Mouse (Mus musculus) intestine, postnatal 0 days (tissue): ENCODE data around the gene Slfn8. TPM values are rescaled to one million over a fixed set of nuclear protein-coding genes. Genes with fewer than 3 reads are reported as not detected.
"Not testable (repeated sequence)": the region's sequence is repeated elsewhere in the genome, so short reads cannot be mapped to it uniquely, and the experiment has no call there.

ENCODE experiments used
- ATAC-seq: fragments of 200-750 bp; cut with Nextera tagmentation; 2 replicates; pipeline ENCODE4 v1.8.0; 2017; ENCODE audit warnings: mild to moderate bottlenecking, moderate TSS enrichment, moderate library complexity
- H3K27ac ChIP-seq: fragments of 300-500 bp; sonication (generic); 2 replicates; pipeline ENCODE4 v1.5.1; 2014; ENCODE audit warnings: mild to moderate bottlenecking, low read depth, low read length, moderate library complexity
- H3K27me3 ChIP-seq: fragments of 300-500 bp; sonication (generic); replicated peaks from 2 replicates; pipeline ENCODE4 v1.6.1; 2014; ENCODE audit warnings: low read length, mixed read lengths; ENCODE audit not compliant: control insufficient read depth, insufficient read depth
- H3K36me3 ChIP-seq: fragments of 300-500 bp; sonication (generic); 2 replicates; pipeline ENCODE4 v1.6.1; 2014; ENCODE audit warnings: mild to moderate bottlenecking, moderate library complexity; ENCODE audit not compliant: control insufficient read depth, insufficient read depth
- H3K4me1 ChIP-seq: fragments of 300-500 bp; sonication (generic); replicated peaks from 2 replicates; pipeline ENCODE4 v1.6.1; 2014; ENCODE audit warnings: antibody characterized with exemption, low read length, mixed read lengths; ENCODE audit not compliant: control insufficient read depth, insufficient read depth
- H3K4me2 ChIP-seq: fragments of 300-500 bp; sonication (generic); replicated peaks from 2 replicates; pipeline ENCODE4 v1.6.1; 2014; ENCODE audit warnings: low read depth, mild to moderate bottlenecking, moderate library complexity
- H3K4me3 ChIP-seq: fragments of 300-500 bp; sonication (generic); 2 replicates; pipeline ENCODE4 v1.5.1; 2014; ENCODE audit warnings: low read depth, low read length
- H3K9ac ChIP-seq: fragments of 300-500 bp; sonication (generic); 2 replicates; pipeline ENCODE4 v1.6.1; 2014; ENCODE audit warnings: mild to moderate bottlenecking, low read depth, low read length
- H3K9me3 ChIP-seq: fragments of 300-500 bp; sonication (generic); 2 replicates; pipeline ENCODE4 v1.6.1; 2016; ENCODE audit warnings: mixed run types; ENCODE audit not compliant: control insufficient read depth
- CTCF ChIP-seq: sonication (generic); IDR thresholded peaks from 2 replicates; pipeline ENCODE4 v1.5.1; 2016; ENCODE audit warnings: low read depth, mild to moderate bottlenecking, control low read depth, antibody characterized with exemption, moderate library complexity
- WGBS: fragments of 180-500 bp; shearing (Covaris S2); extraction: QIAGEN DNeasy Blood & Tissue Kit; methylation state at CpG from one replicate; pipeline ENCODE4 v1.1.7; 2014; 5-methylcytosine and 5-hydroxymethylcytosine counted together
- polyA plus RNA-seq: library from polyadenylated mRNA; unstranded; fragments of >200 nt; fragmentation: Nextera tagmentation; extraction: Ambion mirVana; gene quantifications from 2 replicates; pipeline ENCODE4 v1.2.1, GENCODE M21; 2015

The Slfn8 gene
- polyA plus RNA-seq, 1 experiment from 2014 or later = 0.30 TPM

DNA sequence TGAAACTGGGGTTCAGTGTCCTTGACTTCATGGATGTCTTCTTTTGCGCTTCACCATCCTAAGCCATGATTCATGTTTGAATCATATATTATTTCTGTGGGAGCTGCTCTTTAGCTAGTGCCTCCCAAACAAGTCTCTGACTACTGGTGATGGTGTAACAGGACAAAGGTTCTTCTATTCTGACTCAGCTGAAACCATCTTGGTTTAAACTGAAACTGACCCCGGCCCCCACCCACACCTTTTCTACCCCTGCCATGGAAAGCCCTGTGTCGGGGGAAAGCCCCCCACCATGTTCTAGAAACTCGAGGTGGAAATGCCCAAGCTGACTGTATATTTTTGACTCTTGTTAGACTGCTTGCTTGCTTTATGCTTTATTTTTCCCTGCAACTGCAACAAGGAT is 23.3 kb upstream of the Slfn8 start:
- no peaks in the 10 kb centered on the region for H3K36me3 ChIP-seq
- no peak for TF ChIP-seq CTCF
- no peaks in the 10 kb centered on the region for H3K9me3 ChIP-seq
- H3K4me1 ChIP-seq = no peaks in the 10 kb centered on the region
- H3K27ac ChIP-seq = no peak overlapping the region
- H3K4me2 ChIP-seq = no peak overlapping the region
- WGBS = 76% methylated on average over 4 of the region's 4 CpGs
- no peak for ATAC-seq
- no peak overlapping the region for H3K9ac ChIP-seq
- H3K4me3 ChIP-seq = no peak overlapping the region
- no peaks in the 10 kb centered on the region for H3K27me3 ChIP-seq

GRCm38 (mm10) chr11:83041000-83041399 is 20.4 kb upstream of the Slfn8 start:
- H3K4me1 ChIP-seq = no peaks in the 10 kb centered on the region
- no peak overlapping the region for H3K4me3 ChIP-seq
- no peak overlapping the region for H3K9ac ChIP-seq
- H3K9me3 ChIP-seq = no peaks in the 10 kb centered on the region
- no peak overlapping the region for H3K4me2 ChIP-seq
- TF ChIP-seq CTCF = no peak
- no peak overlapping the region for H3K27ac ChIP-seq
- H3K27me3 ChIP-seq = no peaks in the 10 kb centered on the region
- no peaks in the 10 kb centered on the region for H3K36me3 ChIP-seq
- ATAC-seq = no peak

DNA sequence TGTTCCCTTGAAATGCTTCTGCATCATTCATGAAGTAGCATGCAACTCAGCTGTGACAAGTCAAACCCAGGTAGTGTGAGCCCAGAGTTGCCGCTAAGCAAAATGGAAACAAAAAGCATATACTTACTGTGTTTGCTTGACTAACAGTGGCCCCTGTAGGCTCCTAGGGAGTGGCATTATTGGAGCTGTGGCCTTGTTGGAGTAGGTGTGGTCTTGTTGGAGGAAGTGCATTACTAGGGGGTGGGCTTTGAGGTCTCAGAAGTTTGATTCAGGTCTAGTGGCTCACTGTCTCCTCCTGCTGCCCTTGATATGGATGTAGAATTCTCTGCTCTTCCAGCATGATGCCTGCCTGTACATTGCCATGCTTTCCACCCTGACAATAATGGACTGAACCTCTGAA is 19.7 kb upstream of the Slfn8 start:
- Histone ChIP-seq H3K4me2 (peak overlapping the region; percentile 56), H3K4me3 (peak overlapping the region; percentile 16), H3K27me3 (no peaks in the 10 kb centered on the region), H3K4me1 (no peaks in the 10 kb centered on the region), H3K9me3 (no peaks in the 10 kb centered on the region), H3K27ac (no peak overlapping the region), H3K36me3 (no peaks in the 10 kb centered on the region), H3K9ac (no peak overlapping the region)
- peak; percentile 47 for TF ChIP-seq CTCF
- no peak for ATAC-seq
- 20% methylated on average over 1 of the region's 1 CpGs for WGBS

GRCm38 (mm10) chr11:83039796-83040195 is 19.2 kb upstream of the Slfn8 start:
- Histone ChIP-seq H3K36me3 (no peaks in the 10 kb centered on the region), H3K9ac (no peak overlapping the region), H3K27ac (no peak overlapping the region), H3K9me3 (no peaks in the 10 kb centered on the region), H3K4me3 (peak overlapping the region; percentile 16), H3K4me1 (no peaks in the 10 kb centered on the region), H3K4me2 (peak overlapping the region; percentile 56), H3K27me3 (no peaks in the 10 kb centered on the region)
- no peak for TF ChIP-seq CTCF
- WGBS = 15% methylated on average over 19 of the region's 19 CpGs
- ATAC-seq = no peak

- WGBS = 67% methylated on average over 1 of the region's 1 CpGs
- H3K27me3 ChIP-seq = no peaks in the 10 kb centered on the region
These were observed 18.5 kb upstream of the Slfn8 start for GRCm38 (mm10) chr11:83039156-83039555.

DNA sequence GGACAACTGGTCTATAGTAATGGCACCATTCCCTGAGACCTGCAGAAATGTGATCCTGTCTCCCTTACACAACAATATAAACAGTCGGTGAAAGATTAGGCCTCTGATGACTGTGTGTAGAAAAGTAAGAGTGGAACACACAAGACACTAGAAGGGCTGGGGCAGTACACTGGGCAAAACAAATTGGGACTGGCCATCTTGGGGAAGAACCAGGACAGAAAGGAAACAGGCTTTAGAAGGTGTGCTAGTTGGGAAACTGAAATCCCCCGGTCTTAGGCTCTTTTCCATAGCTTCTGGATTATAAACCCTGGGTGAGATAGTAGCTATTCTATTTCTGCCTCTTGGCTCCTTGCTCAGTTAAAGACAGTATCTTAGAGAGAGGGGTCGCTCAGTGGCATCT is 18.1 kb upstream of the Slfn8 start:
- H3K27ac ChIP-seq, H3K4me2 ChIP-seq, H3K36me3 ChIP-seq, H3K4me3 ChIP-seq, H3K9me3 ChIP-seq, H3K27me3 ChIP-seq, H3K9ac ChIP-seq, ATAC-seq, H3K4me1 ChIP-seq: not testable (repeated sequence)
- WGBS = 73% methylated on average over 3 of the region's 3 CpGs

More at GRCm38 (mm10) chr11:83039156-83039555, 18.5 kb upstream of the Slfn8 start:
- H3K9me3 ChIP-seq = no peaks in the 10 kb centered on the region
- no peak overlapping the region for H3K4me3 ChIP-seq
- no peak for ATAC-seq
- no peak overlapping the region for H3K27ac ChIP-seq
- H3K36me3 ChIP-seq = no peaks in the 10 kb centered on the region
- H3K9ac ChIP-seq = no peak overlapping the region
- TF ChIP-seq CTCF = no peak
- no peaks in the 10 kb centered on the region for H3K4me1 ChIP-seq
- peak overlapping the region; percentile 56; the same call in 1 of the 2 replicates for H3K4me2 ChIP-seq

DNA sequence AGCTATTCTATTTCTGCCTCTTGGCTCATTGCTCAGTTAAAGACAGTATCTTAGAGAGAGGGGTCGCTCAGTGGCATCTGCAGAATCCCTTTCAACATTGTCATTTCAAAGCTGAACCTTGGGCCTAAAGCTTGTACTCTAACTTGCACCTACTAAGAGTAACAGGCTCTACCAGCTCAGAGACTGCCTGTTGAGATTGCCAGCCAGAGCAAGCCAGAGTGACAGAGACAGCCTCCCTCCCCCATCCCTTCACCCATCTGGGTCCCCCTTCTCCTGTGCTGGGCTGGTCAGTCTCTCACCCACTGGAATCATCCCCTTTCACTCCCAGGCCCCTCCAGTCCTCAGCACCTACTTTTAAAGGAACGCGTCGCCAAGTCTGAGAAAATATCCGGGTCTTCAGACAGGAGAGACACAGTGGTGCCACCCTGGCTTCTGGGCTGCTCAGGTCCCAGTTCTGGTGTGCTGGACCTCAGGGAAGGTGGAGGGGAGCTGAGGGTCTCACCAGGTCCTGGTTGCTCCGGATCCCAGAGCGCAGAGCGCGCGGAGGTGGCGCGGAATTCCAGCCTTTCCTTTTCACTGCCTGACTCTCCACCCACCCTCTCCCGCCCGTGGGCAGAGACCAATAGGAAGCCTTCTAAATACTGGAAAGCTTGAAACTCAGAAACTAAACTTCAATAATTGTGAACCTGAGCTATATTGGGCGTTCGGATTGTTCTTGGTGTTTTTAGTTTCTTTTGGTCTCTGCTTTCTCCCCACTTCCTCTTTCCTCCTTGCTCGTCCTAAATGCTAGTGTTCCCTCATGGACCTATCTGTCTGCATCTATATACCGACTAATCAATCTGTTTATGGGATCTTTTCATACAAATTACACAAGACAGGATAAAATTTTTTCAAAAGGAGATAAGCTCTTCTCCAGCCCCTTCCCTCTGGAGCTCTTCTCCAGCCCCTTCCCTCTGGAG is 770 bp downstream of the Slfn8 start:
- not testable (repeated sequence) for H3K27me3 ChIP-seq, H3K9me3 ChIP-seq, H3K9ac ChIP-seq, H3K4me1 ChIP-seq, H3K27ac ChIP-seq, ATAC-seq, H3K36me3 ChIP-seq, H3K4me3 ChIP-seq
- peak overlapping the region; percentile 33 for H3K4me2 ChIP-seq
- WGBS = 80% methylated on average over 18 of the region's 18 CpGs
